Mouse (Mus musculus) effector memory CD4-positive, alpha-beta T cell, adult 5 months (primary cell): ENCODE results near the gene Zbtb1. TPM values are rescaled to one million over a fixed set of nuclear protein-coding genes. Genes with fewer than 3 reads are reported as not detected.

ENCODE experiments used
- polyA plus RNA-seq: library from polyadenylated mRNA; unstranded; fragments of 100-300 nt; shearing (Covaris generic); gene quantifications from one replicate; pipeline ENCODE4 v1.2.1, GENCODE M21; 2017

Zbtb1 gene
- 33.4 TPM for polyA plus RNA-seq

DNA sequence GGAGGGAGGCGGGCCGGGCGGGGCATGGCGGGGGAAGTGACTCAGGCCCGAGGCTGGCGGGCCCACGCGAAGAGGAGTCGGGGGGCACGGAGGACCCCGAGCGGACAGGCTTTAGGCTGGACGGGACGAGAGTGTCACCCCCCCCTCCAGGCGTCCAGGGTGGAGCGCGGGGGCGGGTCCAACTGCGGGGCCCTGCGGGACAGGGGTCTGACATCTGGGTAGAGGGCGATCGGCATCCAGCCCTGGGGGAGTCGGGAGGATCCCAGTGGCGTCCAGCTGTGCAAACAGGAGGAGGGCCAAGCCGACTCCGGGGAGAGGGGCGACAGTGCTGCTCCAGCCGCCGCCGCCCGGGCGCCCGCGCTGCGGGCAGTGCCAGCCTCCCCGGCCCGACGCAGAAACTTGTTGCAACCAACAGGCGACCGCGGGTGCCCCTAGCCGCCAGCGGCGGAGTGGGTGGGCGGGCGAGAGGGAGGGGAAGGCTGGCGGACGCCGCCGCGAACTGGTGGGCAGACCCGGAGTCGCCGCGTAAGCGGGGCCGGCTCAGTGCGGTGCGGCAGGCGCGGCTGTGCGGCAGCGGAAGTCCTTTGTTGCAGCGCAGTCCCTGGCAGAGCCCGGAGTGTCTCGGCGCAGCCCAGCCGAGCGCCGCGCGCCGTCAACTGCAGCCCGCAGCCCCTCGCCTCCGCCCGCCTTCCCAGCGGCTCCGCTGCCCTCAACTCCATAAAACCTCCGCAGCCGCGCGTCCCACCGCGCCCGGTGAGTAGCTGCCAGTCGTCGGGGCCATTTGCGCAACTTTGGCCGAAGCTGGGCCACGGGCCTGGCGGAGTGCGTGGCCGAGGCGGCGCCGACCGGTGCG is at the start of gene Zbtb1:
Gene Zbtb1, plus strand, starts transcription at position 289 of the 853 bp plus-strand sequence.

DNA sequence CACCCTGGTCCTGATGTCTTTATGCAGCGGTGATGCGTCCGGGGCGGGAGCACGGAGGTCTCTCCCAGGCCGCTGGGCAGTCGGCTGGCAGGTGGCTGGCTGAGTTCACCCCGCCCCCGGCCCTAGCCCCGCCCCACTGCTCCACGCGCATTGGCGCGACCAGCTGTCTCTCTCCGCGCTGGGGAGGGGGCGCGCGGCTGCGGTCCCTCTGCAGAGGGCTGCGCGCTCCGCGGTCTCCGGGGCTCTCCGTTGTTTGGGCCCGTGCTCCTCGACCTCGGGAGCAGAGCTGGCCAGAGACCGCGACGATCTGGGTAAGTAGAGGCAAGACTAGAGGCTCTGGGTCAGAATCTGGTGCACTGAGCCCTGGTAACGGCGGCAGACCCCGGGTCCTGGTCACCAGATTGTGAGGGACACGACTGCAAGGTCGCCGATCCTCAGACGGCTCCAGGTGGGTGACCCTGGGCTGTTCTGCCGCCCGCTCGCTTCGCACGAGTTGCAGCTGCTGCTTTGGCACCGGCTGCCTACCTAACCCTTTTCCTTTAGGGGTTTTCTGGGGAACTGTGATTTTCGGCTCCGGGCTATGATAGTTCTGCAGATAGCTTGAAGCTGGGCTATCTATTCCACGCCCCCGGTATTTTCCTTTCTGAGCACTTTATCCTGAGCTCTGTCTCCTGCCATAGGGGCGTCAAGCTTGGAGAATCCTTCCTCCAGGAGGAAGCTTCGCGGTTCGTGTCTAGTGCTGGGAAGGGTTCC is 45.2 kb upstream of the Zbtb1 start, which contains the start of gene Akap5:
Gene Akap5, plus strand, starts transcription at position 213 of the 753 bp plus-strand sequence.

DNA sequence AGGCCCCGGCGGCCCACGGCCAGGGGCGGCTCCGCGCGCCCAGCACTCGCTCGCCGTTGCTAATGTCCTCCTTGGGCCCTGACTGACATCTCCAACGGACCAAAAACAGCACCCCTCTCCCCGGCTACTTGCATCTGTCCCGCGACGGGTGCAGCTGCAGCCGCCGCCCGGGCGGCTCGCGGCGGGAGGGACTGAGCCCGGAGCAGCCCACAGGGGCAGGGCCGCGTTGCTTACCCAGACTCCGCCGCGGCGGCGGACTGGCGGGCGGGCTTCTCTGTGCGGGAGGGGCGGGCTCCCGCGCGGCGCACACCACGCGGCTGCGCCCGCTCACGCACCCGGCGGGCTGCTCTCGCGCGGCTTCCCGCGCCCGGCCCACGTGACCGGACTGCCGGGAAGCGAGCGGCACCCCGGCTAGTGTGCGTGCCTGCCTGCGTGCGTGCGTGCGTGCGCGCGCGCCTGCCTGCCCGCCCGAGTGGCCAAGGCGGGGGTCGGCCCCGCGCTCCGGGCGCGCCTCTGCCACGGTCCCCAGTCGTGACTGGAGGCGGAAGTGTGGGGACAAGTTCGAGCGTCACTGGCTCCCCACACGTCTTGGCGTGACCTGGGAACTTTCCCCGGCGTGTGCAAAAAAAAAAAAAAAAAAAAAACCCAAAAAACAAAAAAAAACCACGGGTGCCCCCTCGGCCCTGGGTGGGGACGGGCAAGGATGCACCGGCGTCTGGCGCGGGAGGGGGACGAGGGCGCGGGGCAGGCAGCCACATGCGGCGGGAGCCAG is 674 bp upstream of the Zbtb1 start, which contains the start of gene Zbtb25:
Gene Zbtb25, minus strand, starts transcription at position 397 of the 772 bp plus-strand sequence.

DNA sequence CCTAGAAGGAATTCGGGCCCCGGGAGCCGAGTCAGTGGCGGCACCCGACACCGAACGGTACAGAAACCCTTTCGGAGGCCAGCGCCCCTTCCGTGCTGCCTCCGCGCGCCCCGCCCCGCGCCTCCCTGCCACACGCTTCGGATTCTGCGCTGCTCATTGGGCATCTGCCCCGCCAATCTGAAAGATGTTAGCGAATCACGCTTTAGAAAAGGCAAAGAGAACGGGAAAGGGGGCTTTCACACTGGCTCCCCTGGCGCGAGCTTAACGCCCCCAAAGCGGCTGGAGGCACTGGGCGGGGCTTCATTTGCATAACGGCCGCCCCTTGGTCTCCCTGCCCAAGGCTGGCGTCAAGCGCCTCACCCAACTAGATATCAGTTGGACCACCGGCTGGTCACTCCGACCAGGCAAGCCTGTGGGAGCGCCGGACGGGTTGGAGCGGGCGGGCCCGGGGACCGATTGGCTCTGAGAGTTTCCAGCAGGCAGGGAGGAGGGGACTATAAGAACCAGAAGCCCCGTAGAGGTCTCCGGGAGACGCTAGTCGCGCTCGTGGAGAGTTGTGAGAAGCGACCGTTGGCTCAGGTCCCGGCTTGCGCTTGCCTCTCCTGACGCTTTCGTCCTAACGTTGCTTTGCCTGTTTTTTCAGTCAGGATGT is 33.9 kb downstream of the Zbtb1 start, which contains the start of gene Hspa2:
Gene Hspa2, plus strand, starts transcription at position 291 of the 652 bp plus-strand sequence.

DNA sequence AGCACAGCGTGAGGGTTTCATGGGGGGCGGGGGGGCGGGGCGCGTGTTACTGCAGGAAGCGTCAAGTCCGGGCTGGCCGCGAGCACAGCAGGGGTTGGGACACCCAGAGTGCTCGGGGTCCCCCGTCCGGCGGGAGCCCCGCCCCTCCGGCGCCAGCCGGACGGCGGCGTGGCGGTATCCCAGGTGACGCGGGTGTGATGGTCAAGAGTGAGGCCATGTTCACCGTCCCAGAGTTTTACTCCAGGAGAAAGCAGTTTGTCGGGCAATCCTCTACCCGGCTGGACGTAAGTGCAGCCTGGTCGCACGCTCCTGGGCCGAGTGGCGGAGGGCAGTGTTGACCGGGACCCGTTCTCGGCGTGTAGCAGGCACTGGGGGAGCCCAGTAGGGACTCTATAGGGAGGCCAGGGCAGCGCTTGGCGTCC is 47.4 kb downstream of the Zbtb1 start, which contains the start of gene Ppp1r36:
Gene Ppp1r36, plus strand, starts transcription at position 106 of the 422 bp plus-strand sequence.

Other genes with a start within 250 kb of the Zbtb1 start
- not detected for gene Esr2, start 193.0 kb upstream of the Zbtb1 start, polyA plus RNA-seq
- not detected for gene Tex21, start 123.5 kb upstream of the Zbtb1 start, polyA plus RNA-seq
- gene Mthfd1, start 115.0 kb upstream of the Zbtb1 start, polyA plus RNA-seq, result 39.3 TPM
- gene Akap5, start 45.4 kb upstream of the Zbtb1 start, polyA plus RNA-seq, result 0.99 TPM
- 170 TPM for gene Zbtb25, start 664 bp upstream of the Zbtb1 start, polyA plus RNA-seq
- 11.3 TPM for gene Hspa2, start 33.9 kb downstream of the Zbtb1 start, polyA plus RNA-seq
- gene Ppp1r36, start 47.3 kb downstream of the Zbtb1 start, polyA plus RNA-seq, result not detected
- 2.9 TPM for gene Plekhg3, start 160.6 kb downstream of the Zbtb1 start, polyA plus RNA-seq